Mouse (Mus musculus): Measurements from ENCODE around the gene Olfr816. TPM values are rescaled to one million over a fixed set of nuclear protein-coding genes. Genes with fewer than 3 reads are reported as not detected.
"Not testable (repeated sequence)": the region's sequence is repeated elsewhere in the genome, so short reads cannot be mapped to it uniquely, and the experiment has no call there.

Olfr816 gene
- not detected for polyA plus RNA-seq (2021)

DNA sequence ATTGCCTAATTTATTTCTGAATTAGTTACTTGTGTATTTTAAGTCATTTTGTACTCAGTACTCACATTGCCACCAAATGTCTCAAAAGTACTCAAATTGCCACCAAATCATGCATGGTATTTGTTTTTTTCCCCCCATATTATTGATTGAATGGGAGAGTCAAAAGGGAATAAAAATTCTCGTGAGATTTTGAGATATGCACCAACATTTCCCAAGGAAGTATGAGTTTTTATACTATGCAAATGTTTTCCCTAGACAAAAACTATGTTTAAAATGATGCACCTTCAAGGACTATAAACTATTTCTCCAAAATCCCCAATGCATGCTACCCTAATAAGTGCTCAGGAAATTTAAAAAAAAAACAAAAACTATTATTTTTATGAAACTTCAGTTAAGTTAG, at the start of gene Olfr816:
Olfr816 (minus strand) TSS at position 101 of the 400 bp plus-strand sequence.
- CTCF ChIA-PET = no interaction called here
- H3K27me3 ChIP-seq = no peaks in the 10 kb centered on the region
- no peak for ATAC-seq
- in situ Hi-C loops (cut with MboI; ENCODE audit: low pct_unique_long_range_greater_than_20kb) = no loop called here
- TF ChIP-seq CTCF (IDR thresholded peaks at IDR 0.05) = no peak
- POLR2A ChIA-PET = no interaction called here
- DNase-seq (ENCODE audit: low read depth, low spot score) = no peak

DNA sequence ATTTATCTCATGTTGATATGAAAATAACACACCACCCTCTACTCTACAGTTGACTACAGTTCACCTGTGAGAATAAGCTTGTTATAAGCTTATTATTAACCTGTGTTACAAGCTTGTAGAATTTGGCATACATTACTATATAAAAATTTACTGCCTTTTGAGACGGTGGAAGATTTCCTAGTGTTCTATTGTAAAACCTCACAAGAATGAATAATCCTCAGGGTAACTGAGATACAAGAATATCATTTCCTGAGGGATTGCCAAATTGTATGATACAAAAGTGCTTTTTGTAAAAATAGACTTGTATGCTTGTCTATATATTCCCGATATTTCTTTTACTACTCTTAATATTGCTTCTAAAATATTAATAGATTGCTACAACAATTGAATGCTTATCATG, 33.6 kb upstream of the Olfr816 start, which contains the start of gene Olfr818:
Olfr818 (minus strand) TSS at position 101 of the 400 bp plus-strand sequence.
- CTCF ChIA-PET = no interaction called here
- no peak for ATAC-seq
- in situ Hi-C loops (cut with MboI; ENCODE audit: low pct_unique_long_range_greater_than_20kb) = no loop called here

DNA sequence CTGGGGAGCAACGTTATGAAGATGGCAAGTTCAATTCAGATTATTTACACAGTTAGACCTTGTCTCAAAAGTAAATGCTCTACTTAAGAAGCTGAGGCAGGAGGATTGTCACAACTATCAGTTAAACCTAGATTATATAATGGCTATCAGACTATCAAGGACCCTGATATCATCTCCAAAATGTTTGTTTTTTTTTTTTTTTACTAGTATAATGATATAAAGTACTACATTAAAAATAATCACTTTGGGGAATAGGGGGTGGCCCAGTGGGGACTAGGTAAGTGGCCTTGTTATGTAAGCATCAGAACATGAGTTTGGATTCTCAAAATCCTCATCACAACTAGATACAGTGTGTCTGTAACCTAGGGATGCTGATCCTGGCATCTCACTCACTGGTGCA, 9.6 kb downstream of the Olfr816 start, which contains the start of gene Olfr815:
Olfr815 (minus strand) TSS at position 101 of the 400 bp plus-strand sequence.
- CTCF ChIA-PET; H3K27me3 ChIP-seq; POLR2A ChIA-PET; ATAC-seq; DNase-seq (ENCODE audit: low read depth, low spot score); in situ Hi-C loops (cut with MboI; ENCODE audit: low pct_unique_long_range_greater_than_20kb): not testable (repeated sequence)

More for the DNA sequence above, 33.6 kb upstream of the Olfr816 start, which contains the start of gene Olfr818:
- POLR2A ChIA-PET = no interaction called here
- DNase-seq (ENCODE audit: low read depth, low spot score) = no peak
- H3K27me3 ChIP-seq = no peaks in the 10 kb centered on the region
- TF ChIP-seq CTCF (IDR thresholded peaks at IDR 0.05) = no peak

DNA sequence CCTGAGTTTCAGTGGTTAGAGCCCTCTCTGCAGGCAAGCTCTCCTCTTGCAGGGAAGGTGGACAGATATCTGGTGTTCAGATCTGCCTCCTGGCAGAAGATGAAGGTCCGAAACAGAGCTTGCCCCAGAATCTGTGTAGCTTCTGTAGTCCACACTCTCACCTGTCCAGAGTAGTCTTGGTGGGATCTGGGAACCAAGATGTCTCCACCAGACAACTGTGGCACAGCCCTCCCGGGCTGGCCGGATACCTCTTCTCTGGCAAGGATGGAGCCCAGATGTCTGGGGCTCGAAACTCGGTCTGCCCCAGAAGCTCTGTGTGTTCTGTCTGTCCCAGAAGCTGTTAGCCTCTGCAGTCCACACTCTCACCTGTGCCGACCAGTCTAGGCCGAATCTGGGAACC, 29.5 kb downstream of the Olfr816 start:
- ChIA-PET POLR2A (no interaction called here), CTCF (no interaction called here)
- ATAC-seq (no peak), DNase-seq (ENCODE audit: low read depth, low spot score) (no peak)
- no peak for TF ChIP-seq CTCF (IDR thresholded peaks at IDR 0.05)
- in situ Hi-C loops (cut with MboI; ENCODE audit: low pct_unique_long_range_greater_than_20kb) = no loop called here
- no peaks in the 10 kb centered on the region for H3K27me3 ChIP-seq

DNA sequence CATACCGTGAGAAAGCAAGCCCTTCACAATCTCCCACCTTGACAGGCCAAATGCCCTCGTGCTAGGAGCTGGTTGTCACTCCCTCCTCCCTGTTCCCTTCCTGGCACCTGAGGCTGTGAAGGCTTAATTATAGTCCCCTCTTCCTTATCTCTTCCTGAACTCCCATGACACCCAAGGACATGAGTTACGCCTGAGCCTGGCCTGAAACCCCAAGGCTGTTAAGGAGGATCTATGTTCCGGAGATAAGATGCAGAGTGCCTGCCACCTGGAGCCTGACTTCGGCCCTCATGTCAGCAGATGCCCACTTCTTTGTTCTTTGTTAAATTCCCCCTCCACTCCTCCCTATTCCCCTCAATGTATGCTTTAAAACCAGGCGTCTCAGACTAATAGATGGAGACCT, 29.9 kb downstream of the Olfr816 start:
- POLR2A ChIA-PET; in situ Hi-C loops (cut with MboI; ENCODE audit: low pct_unique_long_range_greater_than_20kb); CTCF ChIA-PET; ATAC-seq; H3K27me3 ChIP-seq; DNase-seq (ENCODE audit: low read depth, low spot score): not testable (repeated sequence)

DNA sequence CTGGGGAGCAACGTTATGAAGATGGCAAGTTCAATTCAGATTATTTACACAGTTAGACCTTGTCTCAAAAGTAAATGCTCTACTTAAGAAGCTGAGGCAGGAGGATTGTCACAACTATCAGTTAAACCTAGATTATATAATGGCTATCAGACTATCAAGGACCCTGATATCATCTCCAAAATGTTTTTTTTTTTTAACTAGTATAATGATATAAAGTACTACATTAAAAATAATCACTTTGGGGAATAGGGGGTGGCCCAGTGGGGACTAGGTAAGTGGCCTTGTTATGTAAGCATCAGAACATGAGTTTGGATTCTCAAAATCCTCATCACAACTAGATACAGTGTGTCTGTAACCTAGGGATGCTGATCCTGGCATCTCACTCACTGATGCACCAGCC, 35.6 kb downstream of the Olfr816 start, which contains the start of gene Olfr814:
Olfr814 (minus strand) TSS at position 101 of the 400 bp plus-strand sequence.
- in situ Hi-C loops (cut with MboI; ENCODE audit: low pct_unique_long_range_greater_than_20kb); H3K27me3 ChIP-seq; CTCF ChIA-PET; DNase-seq (ENCODE audit: low read depth, low spot score); ATAC-seq; POLR2A ChIA-PET: not testable (repeated sequence)

Other genes starting within 250 kb of the Olfr816 start
- not detected for gene Olfr801, start 241.7 kb downstream of the Olfr816 start, polyA plus RNA-seq (2021)
- gene Olfr802, start 227.4 kb downstream of the Olfr816 start, polyA plus RNA-seq (2021) = not detected
- gene Olfr803, start 221.3 kb downstream of the Olfr816 start, polyA plus RNA-seq (2021) = not detected
- gene Olfr804, start 212.4 kb downstream of the Olfr816 start, polyA plus RNA-seq (2021) = not detected
- gene Olfr805, start 186.2 kb downstream of the Olfr816 start, polyA plus RNA-seq (2021) = not detected
- gene Olfr806, start 173.7 kb downstream of the Olfr816 start, polyA plus RNA-seq (2021) = not detected
- gene Olfr807, start 157.8 kb downstream of the Olfr816 start, polyA plus RNA-seq (2021) = not detected
- gene Olfr808, start 150.1 kb downstream of the Olfr816 start, polyA plus RNA-seq (2021) = not detected
- gene Olfr809, start 141.0 kb downstream of the Olfr816 start, polyA plus RNA-seq (2021) = not detected
- not detected for gene Olfr810, start 120.7 kb downstream of the Olfr816 start, polyA plus RNA-seq (2021)
- not detected for gene Olfr811, start 111.2 kb downstream of the Olfr816 start, polyA plus RNA-seq (2021)
- not detected for gene Olfr812, start 69.5 kb downstream of the Olfr816 start, polyA plus RNA-seq (2021)
- not detected for gene Olfr813, start 60.2 kb downstream of the Olfr816 start, polyA plus RNA-seq (2021)
- gene Olfr814, start 35.7 kb downstream of the Olfr816 start, polyA plus RNA-seq (2021) = not detected
- not detected for gene Olfr815, start 9.7 kb downstream of the Olfr816 start, polyA plus RNA-seq (2021)
- gene Olfr818, start 33.5 kb upstream of the Olfr816 start, polyA plus RNA-seq (2021) = not detected
- gene Olfr819, start 51.7 kb upstream of the Olfr816 start, polyA plus RNA-seq (2021) = not detected
- not detected for gene Olfr247, start 60.5 kb upstream of the Olfr816 start, polyA plus RNA-seq (2021)
- gene Gm10310, start 69.5 kb upstream of the Olfr816 start, polyA plus RNA-seq (2021) = not detected
- not detected for gene Olfr820, start 97.0 kb upstream of the Olfr816 start, polyA plus RNA-seq (2021)
- gene Olfr821, start 114.8 kb upstream of the Olfr816 start, polyA plus RNA-seq (2021) = not detected
- gene Olfr822, start 155.6 kb upstream of the Olfr816 start, polyA plus RNA-seq (2021) = 0.05 TPM
- not detected for gene Olfr823, start 199.8 kb upstream of the Olfr816 start, polyA plus RNA-seq (2021)
- gene Olfr824, start 214.4 kb upstream of the Olfr816 start, polyA plus RNA-seq (2021) = not detected